Mouse (Mus musculus) cerebral cortex, adult 2 months (tissue): ENCODE results near the gene Npas3.

Experiments used
- WGBS: fragments of 180-500 bp; shearing (Covaris S2); methylation state at CpG from one replicate; pipeline ENCODE4 v1.1.7; 2018; 5-methylcytosine and 5-hydroxymethylcytosine counted together

Gene Npas3

GRCm38 (mm10) chr12:53876693-53877092 is 628.2 kb downstream of the Npas3 start:
- WGBS, result 84% methylated on average over 5 of the region's 5 CpGs

DNA sequence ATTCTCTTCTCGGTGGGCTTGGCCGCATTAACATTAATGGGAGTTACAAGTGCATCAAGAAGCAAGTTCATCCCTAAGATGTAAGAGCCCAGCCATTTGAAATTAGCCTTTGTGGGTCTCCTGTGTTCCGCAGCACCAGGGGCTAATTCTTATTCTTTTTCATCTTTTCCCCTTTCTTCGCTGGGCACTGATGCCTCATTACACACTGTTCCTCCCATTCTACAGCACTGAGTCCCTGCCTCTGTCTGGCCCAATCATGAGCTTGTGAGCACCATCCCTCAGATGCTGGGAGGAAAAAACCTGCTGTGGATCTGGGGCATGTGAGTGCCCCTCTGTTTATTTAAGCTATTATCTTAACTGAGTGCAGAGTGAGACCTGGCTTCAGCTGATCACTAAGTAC is 633.2 kb downstream of the Npas3 start:
- 76% methylated on average over 4 of the region's 4 CpGs for WGBS

DNA sequence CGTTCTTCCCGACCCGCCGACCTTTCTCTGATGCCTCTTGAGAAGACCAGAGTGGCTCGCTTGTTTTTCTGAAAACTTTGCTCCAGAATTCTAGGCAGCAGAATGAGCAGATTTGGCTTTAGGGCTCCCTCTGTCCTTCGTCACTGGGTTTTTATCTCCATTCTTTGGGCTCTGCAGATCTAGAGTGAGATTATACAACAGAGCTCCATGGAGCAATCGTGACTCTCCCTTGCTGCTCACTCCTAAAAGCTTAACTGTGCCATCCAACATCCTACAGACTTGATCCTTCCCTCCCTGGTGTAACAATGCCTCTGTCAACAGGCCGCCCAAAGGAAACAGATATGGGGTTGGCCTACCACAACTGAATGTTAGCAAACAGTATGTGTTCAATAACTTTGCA is 634.4 kb downstream of the Npas3 start:
- WGBS, result 72% methylated on average over 8 of the region's 8 CpGs

DNA sequence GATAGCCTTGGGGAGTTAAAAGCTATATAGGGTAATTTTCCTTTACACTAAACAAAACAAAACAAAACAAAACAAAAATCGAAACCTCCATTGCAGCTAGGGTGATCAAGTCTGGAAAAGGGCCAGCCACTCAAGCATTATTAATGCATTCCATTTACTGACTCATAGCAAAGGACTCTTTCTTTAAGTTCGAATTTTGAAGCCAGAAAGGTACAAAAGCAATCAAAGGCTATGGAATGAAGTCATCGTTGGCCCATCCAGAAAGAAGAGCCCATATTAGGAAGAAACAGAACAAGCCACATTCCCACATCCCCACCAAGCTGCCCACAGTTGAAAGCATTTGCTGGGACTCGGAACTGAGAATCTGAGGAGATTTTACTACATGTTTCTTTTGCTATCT is 640.1 kb downstream of the Npas3 start:
- 56% methylated on average over 4 of the region's 4 CpGs for WGBS

DNA sequence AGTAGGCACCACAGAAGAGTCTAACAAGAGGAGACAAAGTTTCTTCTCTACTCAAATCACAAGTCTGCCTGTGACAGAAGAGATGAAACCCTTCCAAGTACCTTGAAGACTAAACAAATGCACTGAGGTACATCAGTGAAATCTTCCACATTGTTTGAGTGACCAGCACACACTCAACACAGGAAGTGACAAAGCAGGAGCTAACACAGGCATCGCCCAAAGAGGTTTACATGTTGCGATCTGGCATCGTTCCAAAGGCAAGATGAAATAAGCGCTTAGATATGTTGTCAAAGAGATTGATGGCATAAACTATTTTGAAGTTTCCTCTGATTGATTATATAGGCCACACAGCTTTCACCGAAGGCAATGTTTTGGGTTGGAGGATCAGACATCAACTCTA is 647.4 kb downstream of the Npas3 start:
- WGBS, result 91% methylated on average over 5 of the region's 5 CpGs

DNA sequence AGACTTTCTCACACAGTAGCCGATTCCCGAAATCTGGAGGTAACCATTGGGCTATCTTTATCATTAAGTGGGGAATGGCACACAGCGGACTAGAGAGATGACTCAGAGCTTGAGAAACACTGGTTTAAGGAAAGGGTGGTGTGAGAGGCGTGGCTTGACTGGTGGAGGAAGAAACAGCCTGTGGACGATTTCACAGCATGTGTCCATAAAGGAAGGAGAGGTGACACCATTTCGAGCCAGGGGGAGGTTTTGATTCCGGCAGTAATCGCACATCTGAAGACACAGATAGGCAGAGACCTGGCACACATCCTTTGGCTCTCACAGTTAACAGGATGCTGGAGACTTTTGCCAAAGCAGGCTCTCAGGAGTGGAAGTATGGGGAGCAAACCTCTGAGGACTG is 660.3 kb downstream of the Npas3 start:
- 39% methylated on average over 8 of the region's 8 CpGs for WGBS

- WGBS, result 51% methylated on average over 2 of the region's 2 CpGs
These were observed 661.7 kb downstream of the Npas3 start for GRCm38 (mm10) chr12:53910192-53910591.

- WGBS, result 93% methylated on average over 7 of the region's 7 CpGs
These were observed 673.7 kb downstream of the Npas3 start for GRCm38 (mm10) chr12:53922153-53922552.

DNA sequence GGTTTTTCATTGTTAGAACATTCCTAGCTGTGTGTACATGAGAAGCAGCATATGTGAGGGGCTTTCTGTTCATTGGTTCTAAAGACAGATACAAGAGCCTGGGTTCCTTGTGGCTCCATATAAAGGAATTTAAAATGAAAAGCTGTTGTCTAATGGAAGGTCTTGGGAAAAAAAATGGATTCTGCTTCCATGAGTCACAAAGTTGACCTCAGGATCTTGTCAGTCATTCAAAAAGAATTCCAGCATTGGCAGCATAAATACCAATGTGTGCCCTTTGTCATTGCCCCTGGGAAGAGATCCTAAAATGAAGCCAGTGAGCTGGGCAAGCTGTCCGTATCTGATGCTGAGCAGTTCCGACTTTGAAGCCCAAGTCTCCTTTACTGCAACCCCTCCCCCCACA is 700.3 kb downstream of the Npas3 start:
- WGBS, result 93% methylated on average over 2 of the region's 2 CpGs

DNA sequence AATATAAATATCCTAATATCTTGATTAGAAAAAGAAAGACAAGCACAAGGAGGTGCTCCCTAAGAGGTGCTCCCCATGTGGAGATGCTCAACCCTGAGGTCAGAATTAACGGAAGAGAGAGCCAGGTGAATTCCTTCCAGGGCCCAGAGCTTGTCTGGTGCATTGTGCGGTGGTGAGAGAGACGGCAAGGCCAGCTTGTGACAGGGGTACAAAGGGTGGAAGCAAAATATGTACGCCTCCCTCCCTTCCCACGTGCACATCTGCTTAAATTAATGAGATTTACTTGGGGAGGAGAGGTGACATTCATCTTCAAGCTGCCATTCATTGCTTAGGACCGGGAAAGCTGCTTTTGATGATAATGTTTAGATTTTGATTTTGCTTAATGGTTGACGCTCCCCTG is 713.5 kb downstream of the Npas3 start:
- WGBS, result 78% methylated on average over 7 of the region's 7 CpGs

- 88% methylated on average over 5 of the region's 5 CpGs for WGBS
These were observed 715.1 kb downstream of the Npas3 start for GRCm38 (mm10) chr12:53963534-53963933.

DNA sequence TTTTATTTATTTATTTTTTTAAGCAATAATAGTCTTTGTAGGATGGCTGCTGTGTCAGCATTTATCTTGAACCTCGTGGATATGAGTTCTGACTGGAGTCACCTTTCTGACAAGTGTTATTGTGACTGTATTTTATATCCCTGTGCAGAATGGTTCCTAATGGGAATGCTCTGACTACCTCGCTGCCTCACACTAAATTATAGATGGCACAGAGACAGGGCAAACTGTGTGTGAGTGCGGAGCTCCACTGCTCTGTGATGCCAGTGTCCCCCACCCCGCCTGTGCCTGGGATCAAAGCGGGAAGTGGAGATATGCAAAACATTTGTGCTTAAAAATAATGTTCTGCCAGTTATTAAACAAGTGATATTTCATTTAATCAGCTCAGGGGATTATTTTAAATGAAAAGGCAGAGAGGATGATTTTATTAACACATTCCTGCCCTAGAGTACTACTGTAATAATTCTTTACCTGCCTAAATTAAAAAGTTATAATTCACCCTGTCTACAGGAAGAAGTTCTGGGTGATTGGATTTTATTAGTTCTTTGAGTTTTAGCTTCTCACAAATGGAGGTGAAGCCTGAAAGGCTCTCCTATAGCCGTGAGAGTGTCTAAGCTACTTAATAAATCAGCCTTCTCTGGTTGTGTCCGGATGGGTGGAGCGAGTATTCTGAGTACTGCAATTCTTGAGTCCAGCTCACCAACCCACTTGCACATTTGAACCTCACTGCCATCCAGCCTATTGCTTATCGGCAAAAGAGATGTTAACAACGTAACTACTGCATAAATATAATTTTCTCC is 721.1 kb downstream of the Npas3 start:
- 88% methylated on average over 10 of the region's 10 CpGs for WGBS

DNA sequence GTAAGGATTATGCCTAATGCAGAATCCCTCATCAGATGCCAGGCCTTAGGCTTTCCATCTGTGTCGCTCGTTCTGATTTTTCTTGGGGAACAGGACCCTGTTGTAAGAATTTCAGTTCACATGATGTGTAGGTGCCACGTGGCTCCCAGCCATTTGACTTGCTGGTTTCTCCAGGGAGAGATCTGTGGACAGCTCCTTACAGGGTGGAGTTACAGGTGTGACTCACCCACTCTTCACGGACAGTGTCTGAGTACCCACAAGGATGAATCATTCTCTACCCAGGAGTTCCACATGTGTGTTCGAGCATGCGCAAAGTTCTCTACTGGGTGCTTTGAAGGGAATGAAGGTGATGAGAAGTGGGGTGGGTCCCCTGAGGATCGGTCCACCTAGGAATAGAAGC is 722.2 kb downstream of the Npas3 start:
- 84% methylated on average over 7 of the region's 7 CpGs for WGBS

DNA sequence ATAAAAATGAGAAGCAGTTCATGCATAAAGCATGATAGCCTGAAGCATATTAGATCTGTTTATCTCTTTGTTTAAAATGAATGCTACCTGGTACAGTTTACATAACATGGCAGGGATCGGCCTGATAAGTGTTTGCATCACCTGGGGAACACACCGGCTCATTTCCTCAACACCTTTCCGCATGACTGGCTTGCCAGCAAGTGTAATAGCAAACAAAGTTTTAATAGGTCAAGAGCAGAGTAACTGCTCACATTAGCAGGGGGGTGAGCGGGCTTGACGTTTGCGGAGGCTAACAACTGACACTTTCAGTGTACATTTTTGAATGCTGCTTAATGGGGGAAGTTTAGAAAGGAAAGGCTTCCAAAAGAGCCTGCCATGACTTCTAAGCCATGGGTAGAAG is 724.9 kb downstream of the Npas3 start:
- 90% methylated on average over 6 of the region's 6 CpGs for WGBS

DNA sequence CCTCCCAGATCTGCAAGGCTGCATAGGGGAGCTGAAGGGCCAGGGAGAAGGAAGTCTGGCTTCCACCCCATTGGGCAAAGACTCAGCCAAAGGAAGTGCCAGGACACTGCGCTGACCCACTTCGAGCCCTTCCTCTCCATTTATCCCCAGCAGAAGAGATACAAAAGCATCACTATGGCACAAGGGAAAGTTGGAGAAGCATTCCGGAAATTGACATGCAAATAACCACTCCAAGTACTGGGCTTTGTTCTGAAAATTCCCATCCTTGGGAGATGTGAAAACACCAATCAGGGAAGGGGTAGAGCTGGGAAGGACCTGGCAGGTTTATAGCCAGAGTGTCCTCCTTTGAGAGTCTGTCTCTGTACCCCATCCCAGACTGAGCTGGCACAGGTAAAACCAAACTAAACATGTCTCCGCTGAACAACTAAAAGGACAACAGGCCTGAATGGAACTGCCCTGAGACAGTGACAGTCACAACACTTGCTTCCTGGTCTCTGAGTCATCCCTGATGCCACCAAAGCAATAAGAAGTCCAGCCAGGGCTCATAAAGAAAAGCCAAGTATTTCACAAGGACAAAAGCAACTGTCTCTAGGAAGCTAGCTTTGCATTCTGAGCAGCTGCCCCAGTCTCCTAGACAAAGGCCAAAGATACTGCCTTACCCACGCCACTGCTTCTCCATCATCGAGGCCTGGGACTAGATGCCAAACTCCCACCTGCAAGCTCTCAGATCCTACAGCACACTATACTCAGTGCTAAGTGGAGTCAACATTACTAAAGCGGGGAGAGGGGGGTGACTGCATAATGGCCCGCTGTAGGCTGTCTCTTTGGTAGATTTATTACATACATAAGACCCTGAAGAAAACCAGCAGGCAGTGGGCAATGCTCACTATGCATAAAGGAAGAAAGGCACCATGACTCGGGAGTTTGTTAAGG is 733.4 kb downstream of the Npas3 start:
- 75% methylated on average over 9 of the region's 9 CpGs for WGBS

- WGBS, result 67% methylated on average over 7 of the region's 7 CpGs
These were observed 735.5 kb downstream of the Npas3 start for GRCm38 (mm10) chr12:53983946-53984345.

DNA sequence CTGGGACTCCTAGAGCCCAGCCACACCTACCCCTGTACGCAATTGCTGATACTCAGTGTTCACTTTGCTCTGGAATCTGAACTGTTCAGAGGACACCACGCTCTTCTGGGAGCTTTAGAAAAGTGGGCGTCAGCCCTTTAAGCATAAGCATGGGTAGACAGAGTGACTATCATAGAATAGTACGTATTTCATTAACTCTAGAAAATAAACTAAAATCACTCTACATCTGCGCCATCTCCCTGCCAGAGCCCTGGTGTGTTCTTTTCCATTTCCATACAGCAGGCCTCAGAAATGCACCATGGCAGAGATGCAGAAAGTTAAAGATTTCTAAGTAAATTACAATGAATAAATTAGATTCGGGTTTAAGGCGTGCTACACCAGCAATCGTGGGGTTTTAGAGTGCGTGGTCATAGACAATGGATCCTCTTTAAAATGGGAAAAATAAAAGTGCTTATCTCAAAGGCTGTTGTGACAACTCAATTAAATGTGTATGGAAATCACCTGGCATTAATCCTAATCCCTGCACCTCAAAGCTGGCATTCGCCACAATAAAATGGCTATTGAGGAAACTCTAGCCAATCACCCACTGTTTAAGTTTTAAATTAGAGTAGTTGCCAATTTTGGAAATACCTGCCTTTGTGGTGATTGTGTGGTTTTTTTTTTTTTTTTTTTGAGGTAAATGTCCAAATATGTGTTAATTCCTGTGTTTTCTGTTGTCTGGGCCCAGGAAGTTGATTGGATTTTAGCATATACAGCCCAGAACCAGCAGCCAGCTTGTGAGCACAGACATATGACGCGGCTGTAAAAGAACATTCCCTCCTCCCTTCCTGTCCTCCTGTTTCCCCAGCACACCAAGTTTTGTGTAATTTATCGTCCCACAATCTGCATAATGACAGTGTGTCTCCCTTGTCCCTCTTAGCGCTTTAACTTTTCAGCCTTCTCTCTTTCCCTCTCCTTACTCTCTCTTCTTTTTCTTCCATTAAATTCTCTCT is 737.7 kb downstream of the Npas3 start:
- 82% methylated on average over 14 of the region's 14 CpGs for WGBS

- 97% methylated on average over 6 of the region's 6 CpGs for WGBS
These were observed 743.9 kb downstream of the Npas3 start for GRCm38 (mm10) chr12:53992411-53992810.

- WGBS, result 63% methylated on average over 5 of the region's 5 CpGs
These were observed 747.2 kb downstream of the Npas3 start for GRCm38 (mm10) chr12:53995710-53996109.

GRCm38 (mm10) chr12:53997141-53997540 is 748.7 kb downstream of the Npas3 start:
- WGBS, result 85% methylated on average over 3 of the region's 3 CpGs
